Mouse (Mus musculus): ENCODE results near the gene Nfib.

The Nfib gene

DNA sequence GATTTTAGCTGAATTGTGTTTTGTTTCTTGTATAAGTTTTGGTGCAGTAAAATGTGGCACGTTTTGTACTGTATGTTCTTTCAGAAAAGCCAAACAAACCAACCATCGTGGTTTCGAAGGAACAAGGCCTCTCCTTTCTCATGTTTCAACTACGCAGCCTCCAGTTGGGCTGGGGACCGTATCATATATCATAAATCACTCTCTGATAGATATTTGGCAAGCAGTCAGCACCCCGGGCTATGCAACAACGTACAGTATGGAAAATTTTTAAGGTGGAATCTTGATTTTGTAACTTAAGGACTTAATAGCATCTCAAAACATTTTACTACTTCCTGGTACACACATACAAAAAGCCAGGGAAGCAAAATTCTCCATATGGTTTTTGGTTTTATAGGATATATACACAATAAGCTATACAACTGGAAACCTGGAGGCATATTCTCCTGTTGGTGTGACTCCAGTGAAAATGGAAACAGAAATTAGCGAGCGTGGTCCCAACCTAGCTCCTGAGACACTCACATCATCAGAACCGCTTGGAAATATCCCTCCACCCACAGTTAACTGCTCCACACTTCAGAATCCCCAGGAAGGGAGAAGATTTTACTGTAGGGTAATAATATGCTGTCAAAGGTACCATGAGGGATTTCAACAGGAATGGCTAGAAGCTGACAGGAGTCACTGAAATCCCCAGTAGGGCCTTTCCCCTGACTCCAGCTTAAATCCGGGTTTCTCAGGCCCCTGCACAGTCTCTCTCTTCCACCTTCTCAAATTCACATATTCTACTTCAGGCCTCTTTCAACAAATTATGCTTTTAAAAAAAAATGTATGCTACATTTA lies 455.8 kb downstream of the Nfib start:
- in situ Hi-C loops (cut with MboI, MseI): no loop called here

DNA sequence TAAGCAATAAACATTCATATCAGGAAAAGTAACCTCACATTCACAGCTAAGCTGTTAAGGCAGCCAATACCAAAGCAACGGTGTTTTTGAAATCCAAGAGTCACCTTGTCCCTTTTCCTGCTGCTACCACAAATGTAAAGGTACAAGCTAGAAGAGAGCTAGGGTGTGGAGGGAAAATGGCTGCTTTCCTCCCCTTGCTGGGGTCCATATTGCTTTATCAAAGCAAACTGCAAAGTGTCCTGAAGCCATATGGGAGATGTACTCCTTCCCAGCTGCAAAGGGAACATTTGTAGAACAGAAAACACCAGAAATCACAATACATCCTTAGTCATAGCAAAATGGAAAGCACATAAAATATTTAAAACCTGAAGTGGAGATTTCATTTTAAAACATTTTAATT lies 456.6 kb downstream of the Nfib start:
- in situ Hi-C loops (cut with MboI, MseI): no loop called here

DNA sequence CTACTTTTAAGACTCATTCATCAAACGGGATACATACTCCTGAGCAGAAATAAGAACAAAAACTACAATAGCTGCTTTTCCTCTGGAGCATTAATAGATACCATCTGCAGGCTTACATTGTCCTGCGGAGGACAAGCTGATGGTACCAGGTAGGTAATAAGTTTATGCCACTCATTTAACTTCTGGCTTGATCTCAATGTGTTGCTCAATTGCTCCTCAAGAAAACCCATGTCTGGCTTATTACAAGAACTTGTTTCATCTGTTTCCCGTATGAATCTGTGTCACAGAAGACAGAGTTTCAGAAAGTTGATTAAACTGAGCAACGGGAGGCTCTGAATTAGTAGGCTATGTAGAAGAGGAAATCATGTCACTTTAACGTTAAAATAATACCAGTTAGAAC lies 457.5 kb downstream of the Nfib start:
- in situ Hi-C loops (cut with MboI, MseI): no loop called here

DNA sequence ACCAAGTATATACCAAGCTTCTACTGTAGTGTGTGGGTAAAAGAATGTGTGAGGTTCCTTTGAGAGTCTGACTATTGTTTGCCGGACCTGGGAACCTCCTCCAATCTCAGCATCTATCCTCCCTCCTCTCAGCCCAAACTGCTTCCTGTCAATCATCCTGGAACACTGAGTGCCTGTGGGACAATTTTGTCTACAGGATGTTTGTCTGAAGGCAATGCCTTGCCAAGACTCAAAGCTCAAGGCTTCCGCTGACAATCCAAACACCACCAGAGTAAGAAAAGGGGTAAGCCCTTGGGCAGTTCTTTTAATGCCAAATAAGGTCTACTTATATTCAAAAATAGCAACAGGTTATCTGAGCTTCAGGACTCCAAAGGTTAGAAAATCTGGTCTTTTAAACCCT lies 459.3 kb downstream of the Nfib start:
- in situ Hi-C loops (cut with MboI, MseI): no loop called here
